ENCODE assay signal across 8 mouse cellular contexts in the genomic region with DNA sequence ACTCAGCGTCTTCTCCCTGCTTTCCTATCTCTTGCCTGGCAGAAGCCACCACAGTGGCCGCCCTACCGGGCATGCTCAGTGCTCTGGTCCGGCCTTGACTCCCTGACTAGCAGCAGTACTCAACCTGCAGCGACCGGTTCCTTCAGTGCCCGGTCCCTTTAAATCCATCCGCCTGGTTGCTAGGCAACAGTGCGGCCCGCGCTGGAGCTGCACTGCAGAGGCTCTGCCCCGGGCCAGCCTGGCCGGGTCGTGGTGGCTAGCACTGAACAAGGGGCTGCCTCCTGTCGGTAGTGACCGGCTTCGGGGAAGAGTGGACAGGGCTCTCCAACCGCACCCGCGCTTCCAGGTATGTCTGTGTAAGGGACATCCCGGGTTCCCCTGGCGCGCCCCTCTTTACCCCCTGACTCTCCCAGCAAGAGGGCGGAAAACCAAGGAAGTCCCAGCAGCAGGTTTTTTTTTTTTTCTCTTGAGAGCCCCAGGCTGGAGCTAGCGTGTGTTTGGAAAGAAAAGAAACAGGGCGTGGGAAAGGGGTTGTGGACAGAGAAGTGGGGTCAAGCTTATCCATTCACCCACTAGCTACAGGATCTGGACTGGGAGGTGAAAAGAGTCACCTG. TPM values are rescaled to one million over a fixed set of nuclear protein-coding genes. Genes with fewer than 3 reads are reported as not detected.
A peak's percentile ranks its signal among the peaks of the same experiment; 100 is the strongest.
DNase-seq lines count a peak whose midpoint lies in the region; ATAC-seq and TF ChIP-seq lines count a peak whose summit lies in the region.

A gene (plus strand): TSS at position 221 of the 614 bp plus-strand sequence.

- ATAC-seq in hindbrain, embryonic 14.5 days (ENCODE audit: low FRiP score): peak; percentile 98
- ATAC-seq in lung, embryonic 15.5 days (ENCODE audit: borderline replicate concordance, extremely low read depth, low FRiP score, low TSS enrichment): peak; percentile 89

- H3K27me3 ChIP-seq in hindbrain, embryonic 14.5 days (ENCODE audit: control insufficient read depth, insufficient read depth, low read length): no peaks in the 10 kb centered on the region
- H3K27me3 ChIP-seq in lung, embryonic 15.5 days: no peaks in the 10 kb centered on the region

- H3K4me2 ChIP-seq in hindbrain, embryonic 14.5 days (replicated peaks): peak within 1 kb of the TSS; percentile 51
- H3K4me2 ChIP-seq in lung, embryonic 15.5 days: peak within 1 kb of the TSS; percentile 58

- TF ChIP-seq CTCF in gastrocnemius, adult 2 months (IDR thresholded peaks at IDR 0.05): no peak

- 0 out of 2 replicates have a peak, but pooled peaks cover 4% of the 10 kb centered on the region for H3K4me1 ChIP-seq in hindbrain, embryonic 14.5 days (replicated peaks; ENCODE audit: control insufficient read depth, insufficient read depth, low read length)
- H3K4me1 ChIP-seq in lung, embryonic 15.5 days: no peaks in the 10 kb centered on the region

- 18% methylated on average over 26 of the region's 26 CpGs for WGBS in hindbrain, embryonic 14.5 days
- WGBS in lung, embryonic 15.5 days: 14% methylated on average over 26 of the region's 26 CpGs

- no peaks in the 10 kb centered on the region for H3K9me3 ChIP-seq in hindbrain, embryonic 14.5 days (ENCODE audit: control insufficient read depth, low read length)
- no peaks in the 10 kb centered on the region for H3K9me3 ChIP-seq in lung, embryonic 15.5 days

- H3K27ac ChIP-seq in gastrocnemius, adult 2 months: peak within 1 kb of the TSS; percentile 21
- peak within 1 kb of the TSS; percentile 54 for H3K27ac ChIP-seq in hindbrain, embryonic 14.5 days
- H3K27ac ChIP-seq in lung, embryonic 15.5 days: peak within 1 kb of the TSS; percentile 19; the same call in 1 of the 2 replicates

- H3K36me3 ChIP-seq in hindbrain, embryonic 14.5 days (replicated peaks; ENCODE audit: control insufficient read depth, insufficient read depth): no peaks in the 10 kb centered on the region
- H3K36me3 ChIP-seq in lung, embryonic 15.5 days: no peaks in the 10 kb centered on the region

- intact Hi-C loops in gastrocnemius, adult 2 months (cut with DNase I): no loop called here

- H3K4me3 ChIP-seq in gastrocnemius, adult 2 months: peak within 1 kb of the TSS; percentile 64
- peak within 1 kb of the TSS; percentile 48 for H3K4me3 ChIP-seq in hindbrain, embryonic 14.5 days (replicated peaks; ENCODE audit: low read length)
- H3K4me3 ChIP-seq in lung, embryonic 15.5 days: peak within 1 kb of the TSS; percentile 46

- peak within 1 kb of the TSS; percentile 61 for H3K9ac ChIP-seq in hindbrain, embryonic 14.5 days
- peak within 1 kb of the TSS; percentile 24; the same call in 1 of the 2 replicates for H3K9ac ChIP-seq in lung, embryonic 15.5 days

- DNase-seq in ZHBTc4 (ENCODE audit: low read depth, low spot score): peak; percentile 92
- peak; percentile 31 to 61 for DNase-seq in cerebellum, postnatal 4 days (ENCODE audit: low spot score in 2 of 2)
- peak; percentile 65 for DNase-seq in gastrocnemius, adult 2 months
- DNase-seq in hindbrain, embryonic 14.5 days (ENCODE audit: low spot score): peak; percentile 79
- peak; percentile 45 to 50 for DNase-seq in layer of hippocampus, postnatal 14 days (ENCODE audit: low spot score in 2 of 2)
- DNase-seq in retina, embryonic 14.5 days (ENCODE audit: low spot score): peak; percentile 82
- no peak for DNase-seq in spleen, postnatal 14 days (ENCODE audit: low spot score in 2 of 2)

RNA-seq across cellular contexts. Expression of the gene that starts here (rescaled TPM):
- under 1 TPM; 0.14 to 0.26 TPM for total RNA-seq in gastrocnemius, adult 2 months (2021)
- 8.2 and 9.4 TPM in 2 replicates for polyA plus RNA-seq in hindbrain, embryonic 14.5 days (2014; fragmentation: Nextera tagmentation; extraction: Ambion mirVana)
- 1 to 10 TPM; 2.7 to 3.5 TPM for total RNA-seq in layer of hippocampus, postnatal 14 days (2021)
- 2.8 and 3.6 TPM in 2 replicates for polyA plus RNA-seq in lung, embryonic 15.5 days (2015; fragmentation: Nextera tagmentation; extraction: Ambion mirVana)

Comparison
In these comparisons a context has a peak if more than half of its experiments do, and no peak if none do; other contexts are left out.
1. Peak in DNase-seq, H3K4me3 ChIP-seq and H3K27ac ChIP-seq in gastrocnemius, adult 2 months; RNA of the gene not detected or under 1 TPM.
2. DNase-seq: peak in ZHBTc4 (single experiment), cerebellum, postnatal 4 days (2 of 2), hindbrain, embryonic 14.5 days (single experiment), layer of hippocampus, postnatal 14 days (2 of 2) and retina, embryonic 14.5 days (single experiment); none in spleen, postnatal 14 days (0 of 2).
3. Peak in every context shown above with its lines, with median percentiles within 50 percentile points of each other: H3K27ac ChIP-seq and H3K4me3 ChIP-seq.